Mouse (Mus musculus) hindbrain, embryonic 15.5 days (tissue): ENCODE results near the gene Vps18. TPM values are rescaled to one million over a fixed set of nuclear protein-coding genes. Genes with fewer than 3 reads are reported as not detected.

Source experiments
- ATAC-seq: fragments of 200-750 bp; cut with Nextera tagmentation; 2 replicates; pipeline ENCODE4 v1.8.0; 2017; ENCODE audit warnings: low read depth, moderate number of reproducible peaks, moderate TSS enrichment; ENCODE audit not compliant: low FRiP score
- H3K27ac ChIP-seq: fragments of 300-500 bp; sonication (generic); replicated peaks from 2 replicates; pipeline ENCODE4 v1.5.1; 2015; ENCODE audit warnings: mild to moderate bottlenecking, inconsistent platforms
- H3K27me3 ChIP-seq: fragments of 300-500 bp; sonication (generic); 2 replicates; pipeline ENCODE4 v1.6.1; 2015; ENCODE audit warnings: control low read depth, inconsistent platforms
- H3K36me3 ChIP-seq: fragments of 300-500 bp; sonication (generic); 2 replicates; pipeline ENCODE4 v1.6.1; 2015; ENCODE audit warnings: control low read depth, inconsistent platforms
- H3K4me1 ChIP-seq: fragments of 300-500 bp; sonication (generic); replicated peaks from 2 replicates; pipeline ENCODE4 v1.6.1; 2015; ENCODE audit warnings: control low read depth, inconsistent platforms
- H3K4me2 ChIP-seq: fragments of 300-500 bp; sonication (generic); 2 replicates; pipeline ENCODE4 v1.6.1; 2015; ENCODE audit warnings: moderate library complexity, mild to moderate bottlenecking, inconsistent platforms
- H3K4me3 ChIP-seq: fragments of 300-500 bp; sonication (generic); 2 replicates; pipeline ENCODE4 v1.5.1; 2015; ENCODE audit warnings: mild to moderate bottlenecking, inconsistent platforms
- H3K9ac ChIP-seq: fragments of 300-500 bp; sonication (generic); 2 replicates; pipeline ENCODE4 v1.6.1; 2015; ENCODE audit warnings: inconsistent platforms
- H3K9me3 ChIP-seq: fragments of 300-500 bp; sonication (generic); 2 replicates; pipeline ENCODE4 v1.6.1; 2016; ENCODE audit warnings: control low read depth, inconsistent platforms
- WGBS: fragments of 180-500 bp; shearing (Covaris S2); methylation state at CpG from one replicate; pipeline ENCODE4 v1.1.7; 2015; 5-methylcytosine and 5-hydroxymethylcytosine counted together
- polyA plus RNA-seq: library from polyadenylated mRNA; unstranded; fragments of >200 nt; fragmentation: Nextera tagmentation; extraction: Ambion mirVana; gene quantifications from 2 replicates; pipeline ENCODE4 v1.2.1, GENCODE M21; 2015

The Vps18 gene
- polyA plus RNA-seq: 27.3 and 30.2 TPM in 2 replicates

- Histone ChIP-seq H3K27ac (peak within 1 kb of the TSS; percentile 77), H3K4me3 (peak within 1 kb of the TSS; percentile 85), H3K9ac (peak within 1 kb of the TSS; percentile 87), H3K4me1 (peaks cover 26% of the 10 kb centered on the region), H3K9me3 (no peaks in the 10 kb centered on the region), H3K4me2 (peak within 1 kb of the TSS; percentile 79), H3K27me3 (no peaks in the 10 kb centered on the region), H3K36me3 (peaks cover 29% of the 10 kb centered on the region)
- under 1% methylated on average over 31 of the region's 31 CpGs for WGBS
- ATAC-seq: peak; percentile 94
Measured at GRCm38 (mm10) chr2:119288270-119288882, at the start of gene Vps18. Gene Vps18, plus strand, starts transcription at chr2:119288740.

GRCm38 (mm10) chr2:119240075-119240818 lies 48.3 kb upstream of the Vps18 start:
- Histone ChIP-seq H3K4me3 (no peak overlapping the region), H3K27me3 (peaks cover 54% of the 10 kb centered on the region), H3K36me3 (no peaks in the 10 kb centered on the region), H3K4me1 (peaks cover 14% of the 10 kb centered on the region), H3K9me3 (no peaks in the 10 kb centered on the region), H3K27ac (no peak overlapping the region), H3K4me2 (no peak overlapping the region), H3K9ac (no peak overlapping the region)
- WGBS: 63% methylated on average over 4 of the region's 4 CpGs
- no peak for ATAC-seq

- Histone ChIP-seq H3K9ac (no peak overlapping the region), H3K4me1 (peaks cover 14% of the 10 kb centered on the region), H3K36me3 (no peaks in the 10 kb centered on the region), H3K27me3 (peaks cover 49% of the 10 kb centered on the region), H3K4me2 (no peak overlapping the region), H3K27ac (no peak overlapping the region), H3K4me3 (no peak overlapping the region), H3K9me3 (no peaks in the 10 kb centered on the region)
- ATAC-seq: no peak
- WGBS: 87% methylated on average over 4 of the region's 4 CpGs
Measured at GRCm38 (mm10) chr2:119240819-119241186, 47.7 kb upstream of the Vps18 start.

DNA sequence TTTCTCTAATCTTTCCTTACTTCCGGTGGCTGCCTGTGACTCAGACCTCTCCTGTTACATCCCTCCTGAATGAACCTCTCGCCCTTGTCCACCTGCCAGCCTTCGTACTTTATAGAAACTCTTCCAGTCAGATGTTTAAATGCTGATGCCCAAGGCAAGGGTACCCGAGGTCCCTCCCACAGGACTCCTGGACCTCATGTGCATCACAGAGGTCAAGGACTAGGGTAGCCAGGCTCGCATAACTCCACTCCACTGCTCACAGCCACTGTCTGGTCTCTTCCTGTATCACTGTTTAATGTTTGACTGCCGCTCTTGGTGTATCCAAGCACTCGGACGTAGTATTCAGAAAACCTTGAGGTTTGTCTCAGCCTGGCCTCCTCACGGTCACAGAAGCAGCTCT lies 46.0 kb upstream of the Vps18 start:
- Histone ChIP-seq H3K4me1 (peaks cover 5% of the 10 kb centered on the region), H3K9me3 (no peaks in the 10 kb centered on the region), H3K9ac (no peak overlapping the region), H3K4me3 (no peak overlapping the region), H3K4me2 (no peak overlapping the region), H3K36me3 (no peaks in the 10 kb centered on the region), H3K27me3 (peaks cover 31% of the 10 kb centered on the region), H3K27ac (no peak overlapping the region)
- 84% methylated on average over 9 of the region's 9 CpGs for WGBS
- ATAC-seq: no peak

- Histone ChIP-seq H3K9ac (no peak overlapping the region), H3K36me3 (no peaks in the 10 kb centered on the region), H3K4me1 (no peaks in the 10 kb centered on the region), H3K4me3 (no peak overlapping the region), H3K4me2 (no peak overlapping the region), H3K9me3 (no peaks in the 10 kb centered on the region), H3K27ac (no peak overlapping the region), H3K27me3 (peaks cover 4% of the 10 kb centered on the region; the same call in 1 of the 2 replicates)
- 89% methylated on average over 7 of the region's 7 CpGs for WGBS
- no peak for ATAC-seq
Measured at GRCm38 (mm10) chr2:119245246-119245645, 43.3 kb upstream of the Vps18 start.

DNA sequence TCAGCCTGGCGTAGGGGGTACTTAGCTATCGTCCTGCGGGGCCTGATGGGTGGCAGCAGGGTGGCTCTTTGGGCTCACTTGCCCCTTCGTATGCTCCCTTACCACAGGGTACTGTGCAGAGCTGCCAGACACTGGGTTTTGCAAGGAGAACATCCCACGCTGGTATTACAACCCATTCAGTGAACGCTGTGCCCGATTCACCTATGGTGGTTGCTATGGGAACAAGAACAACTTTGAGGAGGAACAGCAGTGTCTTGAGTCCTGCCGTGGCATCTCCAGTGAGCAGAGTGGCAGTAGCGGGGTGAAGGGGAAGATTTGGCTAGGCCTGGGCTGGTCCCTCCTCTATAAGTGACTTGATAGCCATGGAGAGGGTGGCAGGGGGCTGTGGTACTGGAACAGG lies 40.6 kb upstream of the Vps18 start:
- H3K4me2 ChIP-seq: no peak overlapping the region
- H3K36me3 ChIP-seq: no peaks in the 10 kb centered on the region
- H3K27me3 ChIP-seq: no peaks in the 10 kb centered on the region
- H3K27ac ChIP-seq: no peak overlapping the region
- 86% methylated on average over 9 of the region's 9 CpGs for WGBS
- no peak overlapping the region for H3K4me3 ChIP-seq
- no peaks in the 10 kb centered on the region for H3K4me1 ChIP-seq
- H3K9me3 ChIP-seq: no peaks in the 10 kb centered on the region
- H3K9ac ChIP-seq: no peak overlapping the region
- no peak for ATAC-seq

GRCm38 (mm10) chr2:119249592-119250061 lies 38.9 kb upstream of the Vps18 start:
- Histone ChIP-seq H3K9ac (no peak overlapping the region), H3K9me3 (no peaks in the 10 kb centered on the region), H3K4me3 (no peak overlapping the region), H3K36me3 (no peaks in the 10 kb centered on the region), H3K27me3 (peaks cover 4% of the 10 kb centered on the region; the same call in 1 of the 2 replicates), H3K4me2 (no peak overlapping the region), H3K4me1 (no peaks in the 10 kb centered on the region), H3K27ac (no peak overlapping the region)
- ATAC-seq: peak; percentile 34; the same call in 1 of the 2 replicates
- WGBS: 76% methylated on average over 4 of the region's 4 CpGs

- Histone ChIP-seq H3K36me3 (no peaks in the 10 kb centered on the region), H3K4me1 (no peaks in the 10 kb centered on the region), H3K27ac (no peak overlapping the region), H3K9me3 (no peaks in the 10 kb centered on the region), H3K27me3 (peaks cover 4% of the 10 kb centered on the region; the same call in 1 of the 2 replicates), H3K4me2 (no peak overlapping the region), H3K4me3 (no peak overlapping the region), H3K9ac (no peak overlapping the region)
- no peak for ATAC-seq
- 63% methylated on average over 5 of the region's 5 CpGs for WGBS
Measured at GRCm38 (mm10) chr2:119250377-119250776, 38.2 kb upstream of the Vps18 start.

- 17% methylated on average over 11 of the region's 11 CpGs for WGBS
- Histone ChIP-seq H3K27ac (no peak overlapping the region), H3K9ac (no peak overlapping the region), H3K4me1 (no peaks in the 10 kb centered on the region), H3K4me2 (no peak overlapping the region), H3K27me3 (peaks cover 7% of the 10 kb centered on the region; the same call in 1 of the 2 replicates), H3K36me3 (no peaks in the 10 kb centered on the region), H3K4me3 (no peak overlapping the region), H3K9me3 (no peaks in the 10 kb centered on the region)
- ATAC-seq: peak; percentile 48; the same call in 1 of the 2 replicates
Measured at GRCm38 (mm10) chr2:119250826-119251478, 37.6 kb upstream of the Vps18 start.

- ATAC-seq: no peak
- H3K4me3 ChIP-seq: no peak overlapping the region
- no peak overlapping the region for H3K4me2 ChIP-seq
- H3K36me3 ChIP-seq: no peaks in the 10 kb centered on the region
- 9% methylated on average over 7 of the region's 7 CpGs for WGBS
- no peaks in the 10 kb centered on the region for H3K4me1 ChIP-seq
- no peak overlapping the region for H3K27ac ChIP-seq
- no peaks in the 10 kb centered on the region for H3K9me3 ChIP-seq
- H3K9ac ChIP-seq: no peak overlapping the region
- peaks cover 7% of the 10 kb centered on the region; the same call in 1 of the 2 replicates for H3K27me3 ChIP-seq
Measured at GRCm38 (mm10) chr2:119254976-119255375, 33.6 kb upstream of the Vps18 start.

DNA sequence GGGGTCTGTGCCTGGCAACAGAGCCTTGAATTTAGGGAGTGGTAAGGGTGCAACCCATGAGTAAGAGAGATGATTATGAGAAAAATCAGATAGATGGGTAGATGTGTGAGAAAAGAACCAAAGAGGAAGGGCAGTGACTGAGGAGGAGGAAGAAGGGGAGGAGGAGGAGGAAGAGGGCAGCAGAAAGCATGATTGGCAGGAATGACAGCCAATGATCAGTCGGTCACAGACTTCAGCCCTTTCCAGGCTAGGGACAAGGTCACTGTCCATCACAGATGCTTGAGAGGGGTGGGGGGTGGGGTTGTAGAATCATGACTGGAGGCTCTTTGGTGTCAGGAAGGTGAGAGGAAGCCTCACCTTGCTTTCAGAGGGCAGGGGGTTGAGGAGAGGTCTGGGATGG lies 28.0 kb upstream of the Vps18 start:
- Histone ChIP-seq H3K27me3 (peaks cover 2% of the 10 kb centered on the region; the same call in 1 of the 2 replicates), H3K27ac (no peak overlapping the region), H3K4me3 (no peak overlapping the region), H3K36me3 (no peaks in the 10 kb centered on the region), H3K9me3 (no peaks in the 10 kb centered on the region), H3K4me2 (no peak overlapping the region), H3K9ac (no peak overlapping the region), H3K4me1 (peaks cover 6% of the 10 kb centered on the region; the same call in 1 of the 2 replicates)
- no peak for ATAC-seq
- WGBS: 73% methylated on average over 1 of the region's 1 CpGs

GRCm38 (mm10) chr2:119261326-119261725 lies 27.2 kb upstream of the Vps18 start:
- H3K27me3 ChIP-seq: no peaks in the 10 kb centered on the region
- H3K4me2 ChIP-seq: no peak overlapping the region
- no peak for ATAC-seq
- no peak overlapping the region for H3K9ac ChIP-seq
- 53% methylated on average over 2 of the region's 2 CpGs for WGBS
- no peak overlapping the region for H3K27ac ChIP-seq
- no peak overlapping the region for H3K4me3 ChIP-seq
- peaks cover 6% of the 10 kb centered on the region; the same call in 1 of the 2 replicates for H3K4me1 ChIP-seq
- no peaks in the 10 kb centered on the region for H3K36me3 ChIP-seq
- H3K9me3 ChIP-seq: no peaks in the 10 kb centered on the region
